Comparison of ENCODE assay signal across 11 mouse cellular contexts in genomic region chr7:102101487-102101886, GRCm38 (mm10). TPM values are rescaled to one million over a fixed set of nuclear protein-coding genes. Genes with fewer than 3 reads are reported as not detected.
DNase-seq lines count a peak whose midpoint lies in the region; ATAC-seq and TF ChIP-seq lines count a peak whose summit lies in the region.
"Had no signal": no experiment of that assay in that cellular context is flagged by ENCODE, and none has a peak within 500 bp of the region (broad histone marks: within the 10 kb centered on the region; RNA-seq: fewer than 3 reads in every experiment).

Gene Art1, plus strand, starts transcription at chr7:102101743.

- H3K4me2 ChIP-seq in kidney, embryonic 15.5 days, result peak within 1 kb of the TSS; percentile 75

- ATAC-seq in kidney, embryonic 15.5 days (replicated peaks; ENCODE audit: low FRiP score), result no peak

- 46% methylated on average over 5 of the region's 5 CpGs for WGBS in kidney, embryonic 15.5 days
- WGBS in kidney, adult 2 months, result 84% methylated on average over 5 of the region's 5 CpGs

- TF ChIP-seq CTCF in kidney, adult 2 months (conservative IDR thresholded peaks at IDR 0.05; ENCODE audit: insufficient read depth, insufficient read length, low read depth, low read length), result no peak
- no peak for TF ChIP-seq CTCF in ES-Bruce4 (IDR thresholded peaks at IDR 0.05; ENCODE audit: low read depth, low read length)
- no peak for TF ChIP-seq CTCF in gastrocnemius, adult 2 months (IDR thresholded peaks at IDR 0.05)

- no peak for TF ChIP-seq POLR2A in kidney, adult 2 months (IDR thresholded peaks at IDR 0.05; ENCODE audit: low read depth, low read length)
- no peak for TF ChIP-seq POLR2A in ES-Bruce4 (IDR thresholded peaks at IDR 0.05; ENCODE audit: insufficient read depth, low read length)

- intact Hi-C loops in gastrocnemius, adult 2 months (cut with DNase I), result no loop called here
- intact Hi-C loops in heart, postnatal 10 days (cut with DNase I), result no loop called here

- peak within 1 kb of the TSS; percentile 78 for H3K27ac ChIP-seq in kidney, embryonic 15.5 days
- H3K27ac ChIP-seq in kidney, adult 2 months (ENCODE audit: insufficient read depth, low read depth, low read length), result no peak within 1 kb of the TSS
- H3K27ac ChIP-seq in ES-Bruce4 (ENCODE audit: insufficient read depth, low read length), result peak within 1 kb of the TSS; percentile 82
- peak within 1 kb of the TSS; percentile 97 for H3K27ac ChIP-seq in gastrocnemius, adult 2 months
- H3K27ac ChIP-seq: midbrain, embryonic 12.5 days had no signal

- no peaks in the 10 kb centered on the region for H3K27me3 ChIP-seq in kidney, embryonic 15.5 days
- H3K27me3 ChIP-seq in kidney, adult 2 months (replicated peaks; ENCODE audit: control insufficient read depth, insufficient read depth, low read length), result no peaks in the 10 kb centered on the region
- H3K27me3 ChIP-seq in ES-Bruce4 (ENCODE audit: control insufficient read depth, insufficient read depth, low read length, poor library complexity, severe bottlenecking), result no peaks in the 10 kb centered on the region

- H3K36me3 ChIP-seq in kidney, embryonic 15.5 days, result no peaks in the 10 kb centered on the region
- no peaks in the 10 kb centered on the region for H3K36me3 ChIP-seq in kidney, adult 2 months (ENCODE audit: control insufficient read depth, insufficient read depth, low read length)
- no peaks in the 10 kb centered on the region for H3K36me3 ChIP-seq in ES-Bruce4 (ENCODE audit: control insufficient read depth, insufficient read depth, low read length, poor library complexity, severe bottlenecking)
- H3K36me3 ChIP-seq: G1E; midbrain, embryonic 12.5 days had no signal

- no peak within 1 kb of the TSS for H3K4me3 ChIP-seq in kidney, embryonic 15.5 days (replicated peaks)
- no peak within 1 kb of the TSS for H3K4me3 ChIP-seq in kidney, adult 2 months (ENCODE audit: insufficient read depth, low read depth, low read length)
- peak within 1 kb of the TSS; percentile 58 for H3K4me3 ChIP-seq in ES-Bruce4 (ENCODE audit: low read depth, low read length)
- H3K4me3 ChIP-seq in gastrocnemius, adult 2 months, result peak within 1 kb of the TSS; percentile 71

- no peak for TF ChIP-seq EP300 in ES-Bruce4 (IDR thresholded peaks at IDR 0.05; ENCODE audit: insufficient read depth, low read depth, low read length)

- H3K4me1 ChIP-seq in kidney, embryonic 15.5 days, result peaks cover 28% of the 10 kb centered on the region
- peaks cover 4% of the 10 kb centered on the region; the same call in 1 of the 2 replicates for H3K4me1 ChIP-seq in kidney, adult 2 months (ENCODE audit: control insufficient read depth, insufficient read depth, low read length)
- H3K4me1 ChIP-seq in ES-Bruce4 (ENCODE audit: control insufficient read depth, insufficient read depth, low read length), result peaks cover 9% of the 10 kb centered on the region

- H3K9ac ChIP-seq in kidney, embryonic 15.5 days, result no peak within 1 kb of the TSS
- peak within 1 kb of the TSS; percentile 14 for H3K9ac ChIP-seq in ES-Bruce4 (ENCODE audit: low read depth, poor library complexity, severe bottlenecking)
- H3K9ac ChIP-seq: midbrain, embryonic 12.5 days had no signal

- no peak for DNase-seq in kidney, adult 2 months
- DNase-seq in gastrocnemius, adult 2 months, result peak; percentile 82
- peak; percentile 40 to 42 for DNase-seq in heart, postnatal 10 days
- no peak for DNase-seq in cerebellum, postnatal 25 days
- DNase-seq in thymus, adult 18-20 months, result no peak
- DNase-seq in T-cell, adult 2 months (ENCODE audit: low spot score), result no peak

- no peaks in the 10 kb centered on the region for H3K9me3 ChIP-seq in kidney, embryonic 15.5 days (replicated peaks)
- H3K9me3 ChIP-seq in ES-Bruce4 (replicated peaks; ENCODE audit: control insufficient read depth, insufficient read depth, low read length, poor library complexity, severe bottlenecking), result no peaks in the 10 kb centered on the region
- H3K9me3 ChIP-seq: G1E; midbrain, embryonic 12.5 days had no signal

RNA-seq across cellular contexts. Expression of gene Art1, which starts in this region (rescaled TPM):
- polyA plus RNA-seq in kidney, embryonic 15.5 days (2015; fragmentation: Nextera tagmentation; extraction: Ambion mirVana), result 2.4 and 3.4 TPM in 2 replicates
- 0.08 and 3.8 TPM in 2 replicates for polyA plus RNA-seq in kidney, adult 2 months (2012; rRNA removed)
- polyA plus RNA-seq in ES-Bruce4 (2011; ENCODE audit: insufficient read depth, insufficient read length, low read depth, missing spikeins), result 0.94 and 0.99 TPM in 2 replicates
- 100 to 1,000 TPM; 480 to 491 TPM for total RNA-seq in gastrocnemius, adult 2 months (2021)
- 10 to 100 TPM; 44.2 to 46.2 TPM for total RNA-seq in heart, postnatal 10 days (2021)
- polyA plus RNA-seq: erythroblast, embryonic 14.5 days; G1E had no signal

Comparison
In these comparisons a context has a peak if more than half of its experiments do, and no peak if none do; other contexts are left out.
1. RNA of gene Art1 (total RNA-seq): 480 to 491 TPM in gastrocnemius, adult 2 months; 44.2 to 46.2 TPM in heart, postnatal 10 days; every median in the first group is over 10 times any median in the second.
2. H3K4me3 ChIP-seq: peak in ES-Bruce4 (single experiment) and gastrocnemius, adult 2 months (single experiment); none in kidney, embryonic 15.5 days (single experiment) and kidney, adult 2 months (single experiment).
3. DNase-seq: peak in gastrocnemius, adult 2 months (single experiment) and heart, postnatal 10 days (2 of 2); none in kidney, adult 2 months (single experiment), cerebellum, postnatal 25 days (0 of 2), thymus, adult 18-20 months (0 of 2) and T-cell, adult 2 months (single experiment).